Mouse (Mus musculus) myocyte (in vitro differentiated cells): ENCODE measurements at regions not wholly inside any gene's neighbourhood (a gene's known extent, or its start where the extent isn't known, plus 50 kb on each side); places are given as distances from the start of the nearest gene placed in this dataset.

Experiments used
- H3K27me3 ChIP-seq: one replicate; pipeline ENCODE4 v1.6.1; 2011; ENCODE audit not compliant: control insufficient read depth, insufficient read depth, insufficient read length
- H3K36me3 ChIP-seq: one replicate; pipeline ENCODE4 v1.6.1; 2011; ENCODE audit not compliant: control insufficient read depth, insufficient read depth
- H3K4me2 ChIP-seq: one replicate; pipeline ENCODE4 v1.6.1; 2011; ENCODE audit warnings: low read depth, control low read depth
- H3K4me3 ChIP-seq: one replicate; pipeline ENCODE4 v1.5.1; 2011; ENCODE audit warnings: mild to moderate bottlenecking, control low read depth, moderate library complexity
- H3K79me2 ChIP-seq: one replicate; pipeline ENCODE4 v1.6.1; 2011; ENCODE audit not compliant: control insufficient read depth, insufficient read depth
- H3ac ChIP-seq: one replicate; pipeline ENCODE4 v1.6.1; 2011; ENCODE audit not compliant: control insufficient read depth, insufficient read length
- CEBPB ChIP-seq: IDR thresholded peaks from 2 replicates; pipeline ENCODE4 v1.6.1; 2011; ENCODE audit warnings: mild to moderate bottlenecking, moderate library complexity; ENCODE audit not compliant: poor library complexity, insufficient read depth, severe bottlenecking
- E2F4 ChIP-seq: IDR thresholded peaks from one replicate; pipeline ENCODE4 v1.6.1; 2011; ENCODE audit warnings: mild to moderate bottlenecking, control low read depth, moderate library complexity; ENCODE audit not compliant: insufficient read depth
- MAX ChIP-seq: IDR thresholded peaks from one replicate; pipeline ENCODE4 v1.6.1; 2011; ENCODE audit warnings: low read depth, mild to moderate bottlenecking, control low read depth
- MYOD1 ChIP-seq, 3 experiments: IDR thresholded peaks; one replicate each; pipeline ENCODE4 v1.6.1; 2011; ENCODE audit warnings: control low read depth in 2 of 3, low read depth in 2 of 3, mild to moderate bottlenecking in 2 of 3, moderate library complexity in 1 of 3; ENCODE audit not compliant: insufficient read length in 2 of 3, control insufficient read depth in 1 of 3
- MYOG ChIP-seq, 3 experiments: IDR thresholded peaks; one replicate each; pipeline ENCODE4 v1.6.1; 2011; ENCODE audit warnings: control low read depth in 2 of 3, low read depth in 2 of 3, mild to moderate bottlenecking in 2 of 3; ENCODE audit not compliant: insufficient read length in 2 of 3, control insufficient read depth in 1 of 3, insufficient read depth in 1 of 3
- POLR2A ChIP-seq: IDR thresholded peaks from one replicate; pipeline ENCODE4 v1.6.1; 2011; ENCODE audit warnings: low read depth, mild to moderate bottlenecking, control low read depth, moderate library complexity; ENCODE audit not compliant: insufficient read length
- POLR2AphosphoS2 ChIP-seq: IDR thresholded peaks from one replicate; pipeline ENCODE4 v1.6.1; 2011; ENCODE audit warnings: low read depth, control low read depth; ENCODE audit not compliant: insufficient read length
- REST ChIP-seq: IDR thresholded peaks from one replicate; pipeline ENCODE4 v1.6.1; 2011; ENCODE audit warnings: mild to moderate bottlenecking, control low read depth, moderate library complexity; ENCODE audit not compliant: insufficient read depth, insufficient read length
- SRF ChIP-seq: IDR thresholded peaks from one replicate; pipeline ENCODE4 v1.6.1; 2011; ENCODE audit warnings: low read depth; ENCODE audit not compliant: control insufficient read depth, insufficient read length
- TCF12 ChIP-seq: IDR thresholded peaks from one replicate; pipeline ENCODE4 v1.6.1; 2011; ENCODE audit warnings: mild to moderate bottlenecking, control low read depth; ENCODE audit not compliant: poor library complexity, insufficient read depth, severe bottlenecking
- TCF3 ChIP-seq: IDR thresholded peaks from one replicate; pipeline ENCODE4 v1.6.1; 2011; ENCODE audit warnings: low read depth, control low read depth; ENCODE audit not compliant: insufficient read length
- USF1 ChIP-seq: IDR thresholded peaks from one replicate; pipeline ENCODE4 v1.6.1; 2011; ENCODE audit warnings: low read depth, mild to moderate bottlenecking, control low read depth, moderate library complexity

- H3K27me3 ChIP-seq = no peaks in the 10 kb centered on the region
- H3K79me2 ChIP-seq = no peaks in the 10 kb centered on the region
- no peaks in the 10 kb centered on the region for H3K36me3 ChIP-seq
- H3K4me3 ChIP-seq = no peak overlapping the region
- H3K4me2 ChIP-seq = no peak overlapping the region
- TF ChIP-seq MAX = no peak
- TF ChIP-seq POLR2AphosphoS2 = no peak
- TF ChIP-seq TCF12 = no peak
- no peak for TF ChIP-seq TCF3
- no peak for TF ChIP-seq E2F4
- TF ChIP-seq REST = no peak
- no peak for TF ChIP-seq MYOD1 (IDR thresholded peaks at IDR 0.05; ENCODE audit: control insufficient read depth in 1 of 3, insufficient read length in 2 of 3, low read depth in 2 of 3)
- no peak for TF ChIP-seq CEBPB
- no peak for TF ChIP-seq POLR2A
- TF ChIP-seq USF1 = no peak
- no peak for TF ChIP-seq SRF
- no peak for TF ChIP-seq MYOG (IDR thresholded peaks at IDR 0.05; ENCODE audit: control insufficient read depth in 1 of 3, insufficient read depth in 1 of 3, insufficient read length in 2 of 3, low read depth in 2 of 3)
- H3ac ChIP-seq = no peak overlapping the region
These were observed 105.8 kb upstream of the B3gat2 start for GRCm38 (mm10) chr1:23655768-23656167.

DNA sequence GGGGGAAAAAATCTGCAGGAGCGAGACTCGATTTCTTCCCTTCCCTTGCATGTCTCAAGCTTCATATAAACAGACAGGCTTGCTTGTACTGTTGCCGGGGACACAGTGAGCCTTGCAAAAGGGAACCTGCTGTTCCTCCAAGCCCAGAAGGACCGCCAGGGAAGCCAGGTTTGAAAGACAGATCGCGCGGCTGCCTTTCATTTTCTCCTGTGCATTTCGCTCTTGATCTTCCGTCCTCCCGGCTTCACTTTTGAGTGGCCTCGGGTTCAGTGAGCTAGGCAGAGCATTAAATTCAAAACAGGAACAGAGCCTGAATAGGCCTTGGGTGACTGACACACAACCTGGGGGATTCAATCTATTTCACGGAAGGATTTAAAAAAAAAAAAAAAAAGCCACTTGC lies 105.3 kb upstream of the B3gat2 start:
- H3K27me3 ChIP-seq = no peaks in the 10 kb centered on the region
- no peaks in the 10 kb centered on the region for H3K79me2 ChIP-seq
- no peaks in the 10 kb centered on the region for H3K36me3 ChIP-seq
- no peak overlapping the region for H3K4me2 ChIP-seq
- TF ChIP-seq TCF3 = no peak
- TF ChIP-seq MYOD1 (IDR thresholded peaks at IDR 0.05; ENCODE audit: control insufficient read depth in 1 of 3, insufficient read length in 2 of 3, low read depth in 2 of 3) = no peak
- TF ChIP-seq USF1 = no peak
- TF ChIP-seq SRF = no peak
- no peak for TF ChIP-seq MYOG (IDR thresholded peaks at IDR 0.05; ENCODE audit: control insufficient read depth in 1 of 3, insufficient read depth in 1 of 3, insufficient read length in 2 of 3, low read depth in 2 of 3)
- TF ChIP-seq TCF12 = no peak
- TF ChIP-seq MAX = no peak
- TF ChIP-seq CEBPB = no peak
- no peak for TF ChIP-seq E2F4
- TF ChIP-seq POLR2AphosphoS2 = no peak
- no peak overlapping the region for H3K4me3 ChIP-seq
- H3ac ChIP-seq = no peak overlapping the region

- TF ChIP-seq USF1 = no peak
- no peak for TF ChIP-seq CEBPB
- no peak for TF ChIP-seq TCF12
- TF ChIP-seq MYOD1 (IDR thresholded peaks at IDR 0.05; ENCODE audit: control insufficient read depth in 1 of 3, insufficient read length in 2 of 3, low read depth in 2 of 3) = no peak
- TF ChIP-seq REST = no peak
- no peak for TF ChIP-seq MYOG (IDR thresholded peaks at IDR 0.05; ENCODE audit: control insufficient read depth in 1 of 3, insufficient read depth in 1 of 3, insufficient read length in 2 of 3, low read depth in 2 of 3)
- TF ChIP-seq POLR2A = no peak
- no peak for TF ChIP-seq E2F4
- TF ChIP-seq MAX = no peak
- no peaks in the 10 kb centered on the region for H3K27me3 ChIP-seq
- H3K4me2 ChIP-seq = no peak overlapping the region
These were observed 104.8 kb upstream of the B3gat2 start for GRCm38 (mm10) chr1:23656718-23657117.

GRCm38 (mm10) chr1:23670514-23670913 lies 91.0 kb upstream of the B3gat2 start:
- H3K4me2 ChIP-seq = no peak overlapping the region

More at GRCm38 (mm10) chr1:23656718-23657117, 104.8 kb upstream of the B3gat2 start:
- no peaks in the 10 kb centered on the region for H3K79me2 ChIP-seq
- H3ac ChIP-seq = no peak overlapping the region
- H3K4me3 ChIP-seq = no peak overlapping the region
- no peaks in the 10 kb centered on the region for H3K36me3 ChIP-seq

GRCm38 (mm10) chr1:23674357-23674756 lies 87.2 kb upstream of the B3gat2 start:
- no peak for TF ChIP-seq E2F4
- TF ChIP-seq USF1 = no peak
- TF ChIP-seq MYOG (IDR thresholded peaks at IDR 0.05; ENCODE audit: control insufficient read depth in 1 of 3, insufficient read depth in 1 of 3, insufficient read length in 2 of 3, low read depth in 2 of 3) = no peak
- no peak for TF ChIP-seq CEBPB
- no peak for TF ChIP-seq REST
- TF ChIP-seq TCF12 = no peak
- no peak for TF ChIP-seq POLR2A
- no peak for TF ChIP-seq POLR2AphosphoS2
- no peak for TF ChIP-seq MAX
- no peaks in the 10 kb centered on the region for H3K36me3 ChIP-seq
- no peaks in the 10 kb centered on the region for H3K27me3 ChIP-seq
- no peaks in the 10 kb centered on the region for H3K79me2 ChIP-seq
- H3K4me3 ChIP-seq = no peak overlapping the region
- H3ac ChIP-seq = no peak overlapping the region
- H3K4me2 ChIP-seq = no peak overlapping the region

More at GRCm38 (mm10) chr1:23670514-23670913, 91.0 kb upstream of the B3gat2 start:
- no peak for TF ChIP-seq MAX
- TF ChIP-seq POLR2A = no peak
- no peak for TF ChIP-seq E2F4
- TF ChIP-seq POLR2AphosphoS2 = no peak
- no peak for TF ChIP-seq MYOD1 (IDR thresholded peaks at IDR 0.05; ENCODE audit: control insufficient read depth in 1 of 3, insufficient read length in 2 of 3, low read depth in 2 of 3)
- TF ChIP-seq REST = no peak
- TF ChIP-seq SRF = no peak
- no peak for TF ChIP-seq TCF12
- no peak for TF ChIP-seq TCF3
- no peak for TF ChIP-seq USF1
- TF ChIP-seq CEBPB = no peak
- TF ChIP-seq MYOG (IDR thresholded peaks at IDR 0.05; ENCODE audit: control insufficient read depth in 1 of 3, insufficient read depth in 1 of 3, insufficient read length in 2 of 3, low read depth in 2 of 3) = no peak
- Histone ChIP-seq H3K4me3 (no peak overlapping the region), H3K27me3 (no peaks in the 10 kb centered on the region), H3ac (no peak overlapping the region), H3K36me3 (no peaks in the 10 kb centered on the region), H3K79me2 (no peaks in the 10 kb centered on the region)
